Comparison of ENCODE assay signal across 21 mouse cellular contexts in the genomic region with DNA sequence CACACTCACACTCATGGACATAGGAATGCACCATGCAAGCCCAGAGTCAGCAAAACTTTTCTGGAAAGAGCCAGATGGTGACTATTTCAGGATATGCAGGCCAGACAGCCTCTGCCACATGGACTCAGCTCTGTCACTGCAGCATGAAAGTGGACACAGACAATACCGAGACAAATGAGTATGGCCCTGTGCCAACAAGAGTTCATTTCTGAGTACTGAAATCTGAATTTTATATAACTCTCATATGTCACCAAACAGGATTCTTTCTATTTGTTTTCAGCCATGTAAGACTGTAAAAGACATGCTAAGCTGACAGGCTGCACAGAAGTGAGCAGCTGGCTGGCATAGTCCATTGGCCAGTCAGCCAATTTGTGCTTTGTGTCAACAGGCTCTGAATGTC.
DNase-seq lines count a peak whose midpoint lies in the region; ATAC-seq and TF ChIP-seq lines count a peak whose summit lies in the region.
"Had no signal": no experiment of that assay in that cellular context is flagged by ENCODE, and none has a peak within 500 bp of the region (broad histone marks: within the 10 kb centered on the region; RNA-seq: fewer than 3 reads in every experiment).

No protein-coding gene starts in this region.

- no peak for ATAC-seq in forebrain, embryonic 14.5 days
- ATAC-seq in forebrain, embryonic 13.5 days = no peak
- peak; percentile 51; the same call in 1 of the 2 replicates for ATAC-seq in hindbrain, postnatal 0 days
- ATAC-seq in hindbrain, embryonic 16.5 days = no peak
- no peak for ATAC-seq in midbrain, postnatal 0 days (ENCODE audit: low FRiP score)
- ATAC-seq in midbrain, embryonic 11.5 days (ENCODE audit: low FRiP score) = no peak
- ATAC-seq: intestine, embryonic 16.5 days; midbrain, embryonic 15.5 days; Patski had no signal

- no peaks in the 10 kb centered on the region for H3K36me3 ChIP-seq in forebrain, embryonic 14.5 days (ENCODE audit: control insufficient read depth, insufficient read depth, low read length)
- no peaks in the 10 kb centered on the region for H3K36me3 ChIP-seq in forebrain, embryonic 13.5 days (ENCODE audit: poor library complexity, severe bottlenecking)
- no peaks in the 10 kb centered on the region for H3K36me3 ChIP-seq in hindbrain, postnatal 0 days (ENCODE audit: insufficient read depth, low read length)
- H3K36me3 ChIP-seq in hindbrain, embryonic 16.5 days (ENCODE audit: control insufficient read depth, insufficient read depth, low read length) = no peaks in the 10 kb centered on the region
- H3K36me3 ChIP-seq in midbrain, postnatal 0 days (ENCODE audit: insufficient read depth, low read length) = no peaks in the 10 kb centered on the region
- no peaks in the 10 kb centered on the region for H3K36me3 ChIP-seq in midbrain, embryonic 11.5 days (ENCODE audit: control insufficient read depth, insufficient read depth, low read length)
- H3K36me3 ChIP-seq: forebrain, embryonic 12.5 days; heart, embryonic 10.5 days; hindbrain, embryonic 15.5 days; midbrain, embryonic 15.5 days; neural tube, embryonic 13.5 days had no signal

- H3K4me3 ChIP-seq in forebrain, embryonic 14.5 days (ENCODE audit: low read depth, low read length) = no peak overlapping the region
- no peak overlapping the region for H3K4me3 ChIP-seq in forebrain, embryonic 13.5 days
- H3K4me3 ChIP-seq in hindbrain, postnatal 0 days (ENCODE audit: low read length) = no peak overlapping the region
- no peak overlapping the region for H3K4me3 ChIP-seq in hindbrain, embryonic 16.5 days (ENCODE audit: low read length)
- H3K4me3 ChIP-seq in midbrain, postnatal 0 days (ENCODE audit: low read depth, low read length) = no peak overlapping the region
- no peak overlapping the region for H3K4me3 ChIP-seq in midbrain, embryonic 11.5 days (ENCODE audit: low read depth, low read length)
- H3K4me3 ChIP-seq: forebrain, embryonic 12.5 days; gastrocnemius, adult 2 months; heart, embryonic 10.5 days; hindbrain, embryonic 15.5 days; layer of hippocampus, adult 2 months; midbrain, embryonic 15.5 days; myocyte; neural tube, embryonic 13.5 days had no signal

- no peak overlapping the region for H3K4me2 ChIP-seq in forebrain, embryonic 14.5 days (ENCODE audit: low read length)
- no peak overlapping the region for H3K4me2 ChIP-seq in forebrain, embryonic 13.5 days
- H3K4me2 ChIP-seq in hindbrain, postnatal 0 days (ENCODE audit: low read depth, low read length) = no peak overlapping the region
- no peak overlapping the region for H3K4me2 ChIP-seq in hindbrain, embryonic 16.5 days (ENCODE audit: low read length)
- no peak overlapping the region for H3K4me2 ChIP-seq in midbrain, postnatal 0 days (ENCODE audit: low read depth, low read length, poor library complexity, severe bottlenecking)
- no peak overlapping the region for H3K4me2 ChIP-seq in midbrain, embryonic 11.5 days
- H3K4me2 ChIP-seq: forebrain, embryonic 12.5 days; hindbrain, embryonic 15.5 days; midbrain, embryonic 15.5 days; neural tube, embryonic 13.5 days had no signal

- peaks cover 6% of the 10 kb centered on the region; the same call in 1 of the 2 replicates for H3K4me1 ChIP-seq in forebrain, embryonic 14.5 days (ENCODE audit: control insufficient read depth, insufficient read depth, low read length)
- peaks cover 24% of the 10 kb centered on the region for H3K4me1 ChIP-seq in forebrain, embryonic 13.5 days
- H3K4me1 ChIP-seq in hindbrain, postnatal 0 days (ENCODE audit: insufficient read depth, low read length) = peaks cover 12% of the 10 kb centered on the region; the same call in 1 of the 2 replicates
- H3K4me1 ChIP-seq in hindbrain, embryonic 16.5 days (ENCODE audit: control insufficient read depth, insufficient read depth, low read depth, low read length) = 0 out of 2 replicates have a peak, but pooled peaks cover 3% of the 10 kb centered on the region
- no peaks in the 10 kb centered on the region for H3K4me1 ChIP-seq in midbrain, postnatal 0 days (ENCODE audit: insufficient read depth, low read length)
- peaks cover 9% of the 10 kb centered on the region; the same call in 1 of the 2 replicates for H3K4me1 ChIP-seq in midbrain, embryonic 11.5 days (ENCODE audit: control insufficient read depth, insufficient read depth, low read length)
- H3K4me1 ChIP-seq: neural tube, embryonic 13.5 days had no signal

- DNase-seq in forebrain, embryonic 14.5 days (ENCODE audit: low spot score) = peak; percentile 32
- DNase-seq in hindbrain, postnatal 0 days (ENCODE audit: low spot score) = peak; percentile 61
- peak; percentile 56 for DNase-seq in midbrain, postnatal 0 days (ENCODE audit: low spot score)
- DNase-seq in midbrain, embryonic 11.5 days (ENCODE audit: low spot score, missing footprints) = no peak
- DNase-seq in right cerebral cortex, postnatal 14 days = peak; percentile 22
- no peak for DNase-seq in layer of hippocampus, postnatal 25 days (ENCODE audit: extremely low spot score in 1 of 2, low spot score in 1 of 2)
- DNase-seq: cerebellum, adult 8-10 months; gastrocnemius, adult 2 months; kidney, postnatal 25 days; retina, postnatal 1 day had no signal

- no peak for TF ChIP-seq CTCF in hindbrain, postnatal 0 days (IDR thresholded peaks at IDR 0.05; ENCODE audit: low read depth)
- no peak for TF ChIP-seq CTCF in midbrain, postnatal 0 days (IDR thresholded peaks at IDR 0.05)

- WGBS in forebrain, embryonic 14.5 days = 36% methylated on average over 1 of the region's 1 CpGs
- WGBS in forebrain, embryonic 13.5 days = 50% methylated on average over 1 of the region's 1 CpGs
- 44% methylated on average over 1 of the region's 1 CpGs for whole genome bisulfite sequencing in hindbrain, postnatal 0 days
- 46% methylated on average over 1 of the region's 1 CpGs for WGBS in hindbrain, embryonic 16.5 days
- 50% methylated on average over 1 of the region's 1 CpGs for WGBS in midbrain, postnatal 0 days
- 90% methylated on average over 1 of the region's 1 CpGs for WGBS in midbrain, embryonic 11.5 days

- H3K9ac ChIP-seq in forebrain, embryonic 14.5 days (ENCODE audit: low read length) = no peak overlapping the region
- H3K9ac ChIP-seq in forebrain, embryonic 13.5 days = no peak overlapping the region
- no peak overlapping the region for H3K9ac ChIP-seq in hindbrain, postnatal 0 days (replicated peaks; ENCODE audit: low read length)
- no peak overlapping the region for H3K9ac ChIP-seq in hindbrain, embryonic 16.5 days (ENCODE audit: low read depth, low read length)
- no peak overlapping the region for H3K9ac ChIP-seq in midbrain, postnatal 0 days (replicated peaks; ENCODE audit: low read length, poor library complexity, severe bottlenecking)
- H3K9ac ChIP-seq in midbrain, embryonic 11.5 days (ENCODE audit: low read length) = no peak overlapping the region
- H3K9ac ChIP-seq: forebrain, embryonic 12.5 days; hindbrain, embryonic 15.5 days; midbrain, embryonic 15.5 days; neural tube, embryonic 13.5 days had no signal

- no peaks in the 10 kb centered on the region for H3K9me3 ChIP-seq in forebrain, embryonic 14.5 days (replicated peaks; ENCODE audit: control insufficient read depth, low read length)
- no peaks in the 10 kb centered on the region for H3K9me3 ChIP-seq in forebrain, embryonic 13.5 days (replicated peaks)
- no peaks in the 10 kb centered on the region for H3K9me3 ChIP-seq in hindbrain, postnatal 0 days (ENCODE audit: low read length)
- H3K9me3 ChIP-seq in hindbrain, embryonic 16.5 days (ENCODE audit: control insufficient read depth, low read length) = no peaks in the 10 kb centered on the region
- no peaks in the 10 kb centered on the region for H3K9me3 ChIP-seq in midbrain, postnatal 0 days (ENCODE audit: low read length)
- H3K9me3 ChIP-seq in midbrain, embryonic 11.5 days (ENCODE audit: control insufficient read depth, low read length) = no peaks in the 10 kb centered on the region
- H3K9me3 ChIP-seq: forebrain, embryonic 12.5 days; heart, embryonic 10.5 days; hindbrain, embryonic 15.5 days; midbrain, embryonic 15.5 days; neural tube, embryonic 13.5 days had no signal

- H3K27me3 ChIP-seq in forebrain, embryonic 14.5 days (replicated peaks; ENCODE audit: control insufficient read depth, insufficient read depth, low read length) = no peaks in the 10 kb centered on the region
- no peaks in the 10 kb centered on the region for H3K27me3 ChIP-seq in forebrain, embryonic 13.5 days
- H3K27me3 ChIP-seq in hindbrain, postnatal 0 days (ENCODE audit: insufficient read depth, low read length) = no peaks in the 10 kb centered on the region
- H3K27me3 ChIP-seq in hindbrain, embryonic 16.5 days (replicated peaks; ENCODE audit: control insufficient read depth, insufficient read depth, low read length) = no peaks in the 10 kb centered on the region
- no peaks in the 10 kb centered on the region for H3K27me3 ChIP-seq in midbrain, postnatal 0 days (ENCODE audit: insufficient read depth, low read length)
- H3K27me3 ChIP-seq in midbrain, embryonic 11.5 days (ENCODE audit: control insufficient read depth, insufficient read depth, low read length) = no peaks in the 10 kb centered on the region
- H3K27me3 ChIP-seq: forebrain, embryonic 12.5 days; hindbrain, embryonic 15.5 days; midbrain, embryonic 15.5 days; neural tube, embryonic 13.5 days had no signal

- no peak overlapping the region for H3K27ac ChIP-seq in forebrain, embryonic 14.5 days (ENCODE audit: low read depth, low read length)
- H3K27ac ChIP-seq in forebrain, embryonic 13.5 days = no peak overlapping the region
- no peak overlapping the region for H3K27ac ChIP-seq in hindbrain, postnatal 0 days
- H3K27ac ChIP-seq in hindbrain, embryonic 16.5 days (ENCODE audit: low read depth, low read length) = no peak overlapping the region
- no peak overlapping the region for H3K27ac ChIP-seq in midbrain, postnatal 0 days (ENCODE audit: low read depth, low read length)
- H3K27ac ChIP-seq in midbrain, embryonic 11.5 days (ENCODE audit: low read depth, low read length) = no peak overlapping the region
- H3K27ac ChIP-seq: forebrain, embryonic 12.5 days; gastrocnemius, adult 2 months; heart, embryonic 10.5 days; hindbrain, embryonic 15.5 days; layer of hippocampus, adult 2 months; midbrain, embryonic 15.5 days; neural tube, embryonic 13.5 days had no signal

Comparison
In these comparisons a context has a peak if more than half of its experiments do, and no peak if none do; other contexts are left out.
1. DNase-seq: peak in forebrain, embryonic 14.5 days (single experiment), hindbrain, postnatal 0 days (single experiment), midbrain, postnatal 0 days (single experiment) and right cerebral cortex, postnatal 14 days (single experiment); none in midbrain, embryonic 11.5 days (single experiment) and layer of hippocampus, postnatal 25 days (0 of 2).